Mouse (Mus musculus): ENCODE measurements at regions not wholly inside any gene's neighbourhood (a gene's known extent, or its start where the extent isn't known, plus 50 kb on each side); places are given as distances from the start of the nearest gene placed in this dataset.

DNA sequence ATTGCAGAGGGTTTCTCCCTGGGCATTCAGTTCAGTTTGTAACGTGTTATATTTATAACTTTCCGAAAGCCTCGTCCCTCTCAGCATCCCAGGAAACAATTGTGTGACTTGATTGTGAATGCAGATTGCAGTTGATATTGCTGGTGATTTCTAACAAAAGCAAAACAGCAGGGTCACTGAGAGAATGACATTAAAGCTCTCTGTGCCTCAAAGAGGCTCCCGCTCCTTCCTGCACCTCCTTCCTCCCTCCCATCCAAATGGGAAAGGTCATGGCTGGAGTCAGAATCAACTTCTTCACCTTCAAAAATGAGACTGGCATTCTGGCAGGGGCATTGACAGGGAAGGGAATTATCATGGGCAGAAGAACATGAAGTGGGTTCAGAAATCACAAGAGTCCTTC is 251.9 kb downstream of the Gm10184 start:
- TF ChIP-seq EP300 (optimal IDR thresholded peaks at IDR 0.05) (no peak), CTCF (IDR thresholded peaks at IDR 0.05; ENCODE audit: low read depth) (no peak)
